Mouse (Mus musculus) brain, embryonic 18.5 days (tissue): ENCODE data around the gene Dip2c.

ENCODE experiments used
- DNase-seq: peaks from one replicate; pipeline ENCODE4 v3.0.0-alpha.2; 2012; ENCODE audit warnings: low read depth, low spot score

Dip2c gene

DNA sequence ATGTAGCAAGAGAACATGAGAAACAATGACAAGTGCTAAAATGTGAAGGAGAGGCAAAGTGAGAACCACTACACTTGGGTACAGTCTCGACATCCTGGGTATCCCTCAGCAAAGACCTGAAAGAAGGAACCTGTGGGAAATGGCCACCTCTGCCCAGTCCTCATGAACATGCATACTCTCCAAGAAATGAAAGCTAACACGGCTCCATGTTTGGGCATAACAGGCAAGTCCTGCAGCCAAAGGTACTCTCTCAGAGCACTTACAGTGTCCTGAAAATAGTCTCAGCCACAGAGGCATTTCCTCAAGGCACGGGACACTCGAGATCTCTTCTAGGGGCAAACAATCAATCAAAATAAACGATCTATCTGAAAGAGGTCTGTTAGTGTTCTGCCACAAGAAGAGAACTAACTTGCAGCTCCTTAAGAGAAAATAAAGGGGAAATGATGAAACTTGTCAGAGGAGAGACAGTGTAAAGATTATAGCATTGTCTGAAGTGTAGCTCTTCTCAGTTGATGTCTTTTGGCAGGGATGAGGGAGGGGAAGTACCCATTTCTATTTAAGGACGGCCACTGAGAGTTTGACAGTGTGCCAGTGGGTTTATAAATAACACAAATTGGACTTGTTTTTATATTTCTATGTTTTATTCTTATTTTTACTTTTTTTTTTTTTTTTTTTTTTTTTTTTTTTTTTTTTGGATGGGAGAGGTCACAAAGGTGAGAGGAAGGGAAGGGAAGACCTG lies 228.0 kb downstream of the Dip2c start:
- no peak for DNase-seq

DNA sequence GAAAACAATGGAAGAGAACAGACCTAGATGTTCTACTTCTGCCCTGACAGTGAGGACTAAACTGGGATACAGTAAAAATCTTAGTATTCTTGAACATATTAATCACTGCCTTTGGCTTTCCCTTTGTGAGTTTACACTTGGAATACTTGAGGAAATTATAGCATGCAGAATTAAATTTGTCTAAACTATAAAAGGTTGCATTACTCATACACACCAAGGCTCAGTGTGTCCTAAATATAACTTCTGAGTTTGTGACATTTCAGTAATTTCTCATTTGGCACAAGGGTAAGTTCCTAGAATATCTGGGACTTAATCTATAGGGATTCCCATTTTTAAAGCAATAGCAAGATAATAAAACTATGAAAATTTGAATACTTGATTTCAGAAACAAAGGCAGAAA lies 262.2 kb downstream of the Dip2c start:
- no peak for DNase-seq

DNA sequence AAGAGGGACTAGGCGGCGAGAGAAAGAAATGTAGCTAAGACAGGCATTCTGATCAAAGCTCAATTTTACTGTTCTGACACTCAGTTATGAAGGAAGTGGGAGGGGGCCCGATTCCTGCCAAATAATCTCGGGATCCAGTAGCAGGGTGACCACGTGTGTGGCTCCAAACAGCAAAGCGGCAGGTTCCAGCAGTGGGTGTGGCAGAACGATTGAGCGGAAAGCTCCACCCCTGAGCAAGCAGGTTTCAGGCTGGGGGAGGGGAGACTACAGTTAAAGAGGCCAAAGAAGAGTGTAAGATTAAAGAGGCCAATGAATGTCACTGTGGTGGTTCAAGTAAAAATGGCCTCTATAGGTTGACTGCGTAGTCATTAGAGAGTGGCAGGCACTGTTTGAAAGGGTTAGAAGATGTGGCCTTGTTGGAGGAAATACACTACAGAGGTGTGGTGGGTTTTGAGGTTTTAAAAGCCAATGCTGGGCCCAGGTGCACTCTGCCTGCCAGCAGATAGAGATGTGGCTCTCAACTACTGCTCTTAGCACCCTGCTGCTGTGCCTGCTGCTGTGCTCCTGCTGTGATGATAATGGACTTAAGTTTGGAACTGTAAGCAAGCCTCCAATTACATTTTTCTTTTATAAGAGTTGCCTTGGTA lies 271.5 kb downstream of the Dip2c start:
- DNase-seq: no peak

DNA sequence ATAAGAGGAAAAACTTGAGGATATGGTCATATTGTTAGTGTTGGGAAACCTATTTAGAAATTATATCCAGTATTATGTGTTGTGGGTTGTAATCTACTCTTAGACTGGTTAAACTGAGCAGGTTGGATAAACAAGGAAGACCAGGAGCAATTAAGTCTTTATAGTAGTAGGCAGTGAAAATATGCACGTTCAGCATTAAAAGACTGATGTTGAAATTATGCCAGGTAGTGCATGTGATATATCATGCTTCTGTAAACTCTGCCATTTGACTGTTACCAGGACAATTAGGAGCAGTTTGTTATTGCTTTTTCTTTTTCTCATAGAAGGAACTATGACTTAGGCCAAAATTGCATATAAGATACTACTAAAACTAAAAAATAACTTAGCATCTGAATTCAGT lies 285.8 kb downstream of the Dip2c start:
- no peak for DNase-seq

DNA sequence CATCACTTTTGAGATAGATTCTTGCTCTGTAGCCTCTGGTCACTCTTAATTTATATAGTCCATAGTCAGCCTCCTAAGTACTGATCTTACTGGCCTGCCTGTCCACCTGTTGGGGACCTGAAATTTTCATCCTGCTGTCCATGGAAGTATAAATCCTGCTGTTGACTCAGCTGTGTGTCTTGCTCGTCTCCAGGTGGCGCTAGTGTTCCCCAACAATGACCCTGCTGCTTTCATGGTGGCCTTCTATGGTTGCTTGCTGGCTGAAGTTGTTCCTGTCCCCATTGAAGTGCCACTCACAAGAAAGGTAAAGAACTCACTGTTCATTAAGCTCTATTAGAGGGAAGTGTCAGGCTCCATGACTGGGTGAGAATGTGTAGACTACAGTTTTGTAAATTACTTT lies 286.6 kb downstream of the Dip2c start:
- no peak for DNase-seq

DNA sequence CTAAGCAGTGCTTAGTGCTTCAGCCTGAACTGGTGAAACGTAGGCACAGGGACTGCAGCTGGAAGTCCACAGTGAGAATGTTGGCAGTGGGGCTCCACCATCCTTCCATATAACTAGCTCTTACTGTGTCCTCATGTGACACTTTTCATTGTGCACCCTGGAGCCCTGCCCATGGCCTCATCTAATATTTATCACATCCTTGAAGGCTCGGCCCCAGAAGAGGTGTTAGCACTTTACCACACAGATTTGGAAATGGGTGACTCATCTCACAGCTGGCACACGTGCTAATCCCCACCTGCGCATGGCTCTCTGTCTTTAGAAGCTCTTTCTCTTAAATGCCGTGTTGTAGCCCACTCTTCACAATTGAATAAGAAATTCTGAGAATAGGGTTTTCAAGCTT lies 292.5 kb downstream of the Dip2c start:
- no peak for DNase-seq

DNA sequence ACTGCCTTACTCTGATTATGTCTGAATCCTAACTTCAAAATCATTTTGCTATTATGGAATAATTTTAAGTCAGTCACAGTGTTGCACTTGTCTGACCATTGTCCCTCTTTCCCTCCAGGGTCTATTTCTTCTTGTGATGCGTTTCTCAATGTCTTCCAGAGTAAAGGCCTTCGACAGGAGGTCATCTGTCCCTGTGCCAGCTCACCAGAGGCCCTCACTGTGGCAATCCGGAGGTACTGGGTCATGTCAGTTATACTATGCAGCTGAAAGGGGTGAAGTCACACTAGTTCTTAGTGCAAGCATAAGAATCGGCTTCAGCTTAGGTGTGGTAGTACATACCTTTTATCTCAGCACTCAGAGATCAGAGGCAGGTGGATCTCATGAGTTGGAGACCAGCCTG lies 300.4 kb downstream of the Dip2c start:
- no peak for DNase-seq

DNA sequence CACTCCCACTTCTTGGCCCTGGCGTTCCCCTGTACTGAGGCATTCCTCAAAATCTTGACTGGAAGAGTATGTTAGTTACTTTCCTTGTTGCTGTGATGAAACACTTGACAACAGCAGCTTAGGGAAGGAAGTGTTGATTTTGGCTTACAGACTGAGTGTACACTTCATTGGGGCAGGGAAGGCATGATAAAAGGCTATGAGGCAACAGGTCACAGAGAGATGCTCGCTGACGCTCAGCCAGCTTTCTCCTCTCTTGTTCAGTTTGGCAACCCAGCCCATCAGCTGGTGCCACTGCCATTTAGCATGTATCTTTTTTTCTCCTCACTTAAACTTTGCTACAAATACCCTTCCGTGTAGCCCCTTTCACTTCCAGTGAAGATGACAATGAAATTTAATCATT lies 302.1 kb downstream of the Dip2c start:
- DNase-seq: no peak

DNA sequence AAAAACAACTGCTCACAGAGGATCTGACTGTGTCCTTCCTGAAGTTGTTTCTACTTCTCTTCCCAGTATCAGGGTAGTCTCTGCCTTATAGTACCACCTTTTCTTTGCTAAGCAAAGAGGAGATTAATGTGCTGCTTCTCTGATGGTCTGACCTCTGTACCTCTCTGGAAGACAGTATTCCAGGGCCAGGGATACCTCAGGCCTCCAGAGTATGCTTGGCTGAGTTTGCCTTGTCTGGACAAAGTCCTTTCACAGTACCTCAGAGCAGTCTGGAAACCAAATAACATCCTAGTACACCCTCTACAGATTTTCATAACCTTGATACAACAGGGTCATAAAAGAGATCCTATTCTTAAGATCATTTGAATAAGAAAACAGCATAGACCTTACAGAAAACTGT lies 305.5 kb downstream of the Dip2c start:
- no peak for DNase-seq

DNA sequence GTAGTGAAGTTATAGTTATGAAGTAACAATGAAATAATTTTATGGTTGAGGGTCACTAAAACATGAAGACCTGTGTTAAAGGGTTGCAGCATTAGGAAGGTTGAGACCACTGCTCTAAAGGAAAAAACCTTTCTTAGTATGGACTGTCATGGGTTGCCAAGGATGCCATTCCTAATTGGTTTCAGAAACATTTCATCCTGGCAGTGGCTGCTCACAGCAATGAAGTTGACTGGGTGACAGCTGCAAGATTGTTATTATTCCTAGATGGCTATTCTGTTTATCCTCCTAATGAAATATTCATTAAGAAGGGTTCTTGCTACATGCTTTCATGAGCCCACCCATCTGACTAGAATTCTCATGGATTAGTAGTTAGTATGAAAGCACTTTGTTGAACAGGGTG lies 307.3 kb downstream of the Dip2c start:
- no peak for DNase-seq

DNA sequence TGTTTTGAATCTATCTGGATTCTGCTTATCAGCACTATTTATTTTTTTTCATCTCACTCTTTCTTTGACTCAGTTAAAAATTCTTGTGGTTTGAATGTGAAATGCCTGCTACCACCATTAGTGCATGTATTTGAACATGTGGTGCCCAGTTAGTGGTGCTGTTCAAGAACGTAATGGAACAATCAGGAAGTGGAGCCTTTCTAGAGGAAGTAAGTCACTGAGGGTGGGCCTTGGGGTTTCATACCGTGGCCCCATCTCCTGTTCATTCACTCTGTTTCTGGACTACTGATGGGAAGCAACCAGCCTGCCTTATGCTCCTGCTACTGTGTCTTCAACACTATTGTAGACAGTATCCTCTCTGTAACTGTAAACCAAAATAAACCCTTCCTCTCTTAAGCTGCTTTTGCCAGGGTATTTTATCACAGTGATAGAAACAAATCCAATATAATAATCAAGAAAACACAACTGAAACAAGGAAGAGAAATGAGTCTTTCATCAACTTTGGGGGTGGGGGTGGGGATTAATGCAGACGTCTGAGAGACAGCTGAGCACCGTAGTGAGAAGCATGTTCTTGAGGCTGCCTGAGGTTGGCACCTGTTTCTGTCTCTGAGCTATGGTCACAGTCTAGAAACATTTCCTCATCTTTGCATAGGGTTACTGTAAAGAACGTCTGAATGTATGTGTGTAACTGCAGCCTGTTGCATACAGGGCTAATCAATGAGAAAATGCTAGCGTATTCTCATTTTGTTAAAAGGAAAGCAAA lies 323.2 kb downstream of the Dip2c start:
- no peak for DNase-seq

DNA sequence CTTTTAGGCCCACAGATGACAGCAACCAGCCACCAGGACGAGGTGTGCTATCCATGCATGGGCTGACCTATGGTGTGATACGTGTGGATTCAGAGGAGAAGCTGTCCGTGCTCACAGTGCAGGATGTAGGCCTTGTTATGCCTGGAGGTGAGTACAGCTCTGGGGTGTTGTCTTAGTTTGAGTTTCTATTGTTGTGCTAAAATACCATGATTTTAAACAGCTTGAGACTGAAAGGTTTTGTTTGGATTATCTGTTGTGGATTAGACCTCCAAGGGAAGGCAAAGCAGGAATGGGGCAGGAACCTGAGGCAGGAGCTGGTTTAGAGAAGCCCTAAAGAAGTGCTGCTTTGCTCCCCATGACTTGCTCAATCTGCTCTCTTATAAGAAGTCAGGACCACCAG lies 325.0 kb downstream of the Dip2c start:
- no peak for DNase-seq

DNA sequence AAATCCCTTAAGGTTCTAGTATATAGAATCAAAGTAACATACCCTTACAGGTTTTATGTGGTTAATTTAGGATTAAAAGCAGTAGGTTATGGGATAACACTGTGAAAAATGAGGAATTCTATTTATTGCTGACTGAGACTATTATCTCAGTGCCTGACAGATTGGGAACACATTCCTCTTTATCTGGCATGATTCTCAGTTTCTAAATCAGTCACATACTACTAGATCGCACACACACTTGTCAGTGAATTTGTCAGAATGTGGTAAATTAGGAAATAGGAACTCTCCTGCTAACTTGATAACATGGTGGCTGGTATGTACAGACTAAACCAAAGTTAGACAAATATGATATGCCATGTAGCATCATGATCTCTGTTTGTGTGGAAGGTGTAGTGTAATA lies 334.9 kb downstream of the Dip2c start:
- DNase-seq: no peak

DNA sequence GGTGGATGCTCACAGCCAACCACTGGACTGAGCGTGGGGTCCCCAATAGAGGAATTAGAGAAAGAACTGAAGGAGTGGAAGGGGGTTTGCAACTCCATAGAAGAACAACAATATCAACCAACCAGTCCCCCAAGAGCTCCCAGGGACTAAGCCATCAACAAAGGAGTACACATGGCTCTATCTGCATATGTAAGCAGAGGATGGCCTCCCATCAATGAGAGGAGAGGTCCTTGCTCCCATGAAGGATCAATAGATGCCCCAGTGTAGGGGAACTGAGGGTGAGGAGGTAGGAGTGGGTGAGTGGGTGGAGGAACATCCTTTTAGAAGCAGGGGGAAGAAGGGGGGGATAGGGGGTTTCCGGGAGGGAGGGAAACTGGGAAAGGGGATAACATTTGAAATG lies 356.4 kb downstream of the Dip2c start:
- no peak for DNase-seq

DNA sequence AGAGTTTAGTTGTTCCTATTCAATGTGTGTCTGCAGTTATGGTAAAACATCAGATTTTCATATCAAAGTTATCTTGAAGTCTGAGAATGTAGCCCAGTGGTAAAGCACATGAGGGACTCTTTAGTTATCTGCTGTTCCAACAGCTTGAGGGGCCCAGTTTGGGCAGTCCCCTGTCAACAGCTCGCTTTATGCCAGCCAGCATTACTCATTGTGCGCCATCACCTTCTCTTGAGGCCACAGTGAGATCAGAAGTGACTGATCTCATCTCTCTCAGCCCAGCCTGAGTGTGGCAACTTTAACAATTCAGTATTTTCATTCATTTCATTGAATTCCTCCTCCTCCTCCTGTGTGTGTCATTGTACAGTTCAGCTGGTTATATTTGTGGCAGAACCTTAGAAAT lies 359.6 kb downstream of the Dip2c start:
- DNase-seq: no peak

DNA sequence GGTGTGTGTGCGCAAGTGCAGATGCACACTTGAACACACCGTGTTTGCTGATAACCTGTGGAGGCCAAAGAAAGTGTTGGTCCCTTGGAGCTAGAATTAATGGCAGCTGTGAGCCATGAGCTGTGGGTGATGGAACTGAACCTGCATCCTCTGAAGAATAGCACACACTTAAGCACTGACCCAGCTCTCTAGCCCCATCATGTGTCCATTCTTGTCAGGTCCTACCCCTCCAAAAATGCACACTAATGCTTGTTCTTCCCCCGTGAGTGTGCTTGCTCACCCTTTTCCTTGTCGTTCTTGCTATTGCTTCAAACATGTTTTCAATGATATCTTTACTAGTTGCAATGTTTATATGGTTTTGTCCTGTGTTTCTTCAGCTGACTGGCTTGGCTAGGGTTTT lies 360.2 kb downstream of the Dip2c start:
- no peak for DNase-seq

DNA sequence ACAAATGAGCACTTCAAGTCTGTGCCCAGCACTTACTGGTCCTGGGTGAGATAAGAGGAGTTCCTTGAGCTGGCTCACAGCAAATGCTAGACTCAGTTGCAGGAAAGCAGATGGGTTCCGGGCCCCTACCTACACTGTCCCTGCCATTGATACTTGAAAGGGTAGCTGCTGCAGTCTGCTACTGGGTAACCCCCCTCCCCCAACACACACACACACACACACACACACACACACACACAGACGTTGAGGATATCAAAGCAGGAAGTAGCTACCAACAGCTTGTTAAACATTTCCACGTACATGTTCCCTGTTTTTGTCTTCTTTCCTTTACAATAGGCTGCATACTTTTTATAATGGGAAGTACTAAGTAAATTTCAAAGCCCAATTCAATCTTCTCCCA lies 361.6 kb downstream of the Dip2c start:
- no peak for DNase-seq

DNA sequence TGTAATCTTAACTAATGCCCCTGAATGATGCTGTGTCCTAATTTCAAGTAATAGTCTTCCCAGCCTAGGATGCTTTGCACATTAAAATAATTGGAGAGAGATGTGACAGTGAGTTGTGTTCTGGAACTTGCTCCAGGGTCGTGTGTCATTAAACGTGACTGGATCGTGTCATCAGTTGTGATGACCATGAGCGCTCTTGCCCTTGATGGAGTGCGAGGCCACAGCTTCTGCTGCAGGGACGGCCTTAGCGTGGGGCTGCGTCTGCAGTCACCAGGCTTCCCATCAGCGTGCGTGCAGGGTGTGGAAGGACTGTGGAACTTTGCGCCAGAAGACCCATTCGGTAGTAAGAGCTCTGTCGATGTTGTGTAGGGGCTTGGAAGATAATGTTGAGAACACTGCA lies 372.4 kb downstream of the Dip2c start:
- DNase-seq: no peak

DNA sequence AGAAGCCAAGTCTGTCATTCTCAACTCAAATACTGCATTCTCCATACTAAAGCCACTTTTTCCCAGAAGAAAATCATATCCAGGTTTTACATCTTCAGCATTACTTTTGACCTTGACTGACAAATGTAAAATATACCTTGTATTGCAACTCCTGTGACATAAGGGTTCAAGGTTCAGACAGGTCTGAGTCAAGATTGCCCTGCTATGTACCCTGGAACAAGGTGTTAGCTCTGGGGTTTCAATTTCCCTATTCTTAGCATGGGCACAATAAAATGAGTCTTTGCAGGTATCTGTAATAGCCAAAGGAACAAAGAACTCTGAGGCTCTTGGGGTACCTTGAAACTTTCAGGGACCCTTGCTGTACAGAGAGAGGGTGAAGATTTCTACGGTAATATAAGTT lies 373.6 kb downstream of the Dip2c start:
- DNase-seq: no peak

DNA sequence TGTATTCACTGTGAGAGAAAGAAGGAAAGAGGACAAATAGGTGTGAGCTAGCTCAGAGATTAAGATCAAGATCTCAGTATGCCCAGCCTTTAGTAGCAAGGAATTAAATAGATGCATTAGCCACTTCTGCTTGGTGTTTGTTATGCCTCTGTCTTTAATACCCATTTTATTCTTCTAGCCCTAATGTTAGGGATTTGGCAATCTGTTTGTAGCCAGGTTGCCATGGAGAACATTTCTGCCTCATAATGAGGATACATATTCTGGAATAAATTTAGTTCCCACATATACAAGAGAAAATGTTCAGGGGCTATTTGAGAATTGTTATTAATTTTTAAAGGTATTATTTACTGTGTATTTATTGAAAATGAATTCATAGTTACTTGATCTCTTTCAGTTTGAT lies 374.3 kb downstream of the Dip2c start:
- DNase-seq: no peak

DNA sequence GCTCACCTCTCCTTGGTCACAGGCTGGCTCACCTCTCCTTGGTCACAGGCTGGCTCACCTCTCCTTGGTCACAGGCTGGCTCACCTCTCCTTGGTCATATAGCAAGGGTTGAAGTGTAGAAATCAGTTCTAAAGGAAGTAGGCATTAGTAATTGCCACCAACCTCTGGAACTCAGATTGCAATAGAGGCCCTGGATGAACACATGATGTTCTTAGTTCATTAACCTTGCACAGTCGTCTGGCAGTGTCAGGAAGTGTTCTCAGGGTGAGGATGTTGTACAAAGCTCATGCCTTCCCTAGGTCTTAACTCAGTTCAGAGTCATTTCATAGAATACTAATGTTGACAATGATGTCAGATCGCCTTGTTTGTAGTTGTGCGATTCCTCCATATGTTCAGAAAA lies 376.7 kb downstream of the Dip2c start:
- DNase-seq: no peak

DNA sequence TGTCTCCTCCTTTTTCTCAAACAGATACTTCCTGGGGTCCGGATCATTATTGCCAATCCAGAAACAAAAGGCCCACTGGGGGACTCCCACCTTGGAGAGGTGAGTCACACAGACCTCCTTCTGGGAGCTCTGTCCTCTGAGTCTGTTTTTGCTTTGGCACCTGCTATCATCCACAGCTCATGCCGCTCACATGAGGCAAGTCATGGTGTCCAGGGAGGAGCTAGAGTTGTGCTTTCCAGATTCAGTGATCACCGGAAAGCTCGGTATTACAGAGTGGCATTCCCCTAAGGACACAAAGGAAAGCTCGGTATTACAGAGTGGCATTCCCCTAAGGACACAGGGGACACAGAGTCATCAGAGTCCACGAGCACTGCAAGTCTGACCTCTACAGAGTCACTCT lies 380.3 kb downstream of the Dip2c start:
- no peak for DNase-seq

DNA sequence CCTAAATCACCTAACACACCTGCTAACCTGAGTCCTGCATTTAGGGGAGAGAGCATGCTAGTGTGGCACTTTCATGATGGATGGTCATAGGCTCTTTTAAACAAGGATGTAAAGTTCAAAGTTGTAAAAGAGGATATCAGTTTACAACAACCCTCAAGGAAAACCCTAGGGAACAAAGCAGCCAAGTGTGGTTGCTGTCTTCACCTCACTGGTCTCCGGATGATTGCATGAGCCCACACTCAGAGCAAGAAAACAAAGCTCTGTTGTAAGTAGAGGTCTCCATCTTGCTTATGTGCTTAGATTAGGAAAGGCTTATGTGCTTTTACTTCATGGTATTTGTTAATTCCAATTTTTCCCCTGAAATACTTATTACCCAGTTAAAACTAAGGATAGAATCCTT lies 384.4 kb downstream of the Dip2c start:
- no peak for DNase-seq
